Mouse (Mus musculus) kidney, adult 9 months (tissue): ENCODE data around the gene Itgb4.
A peak's percentile ranks its signal among the peaks of the same experiment; 100 is the strongest.

Experiments used
- DNase-seq: peaks from one replicate; pipeline ENCODE4 v3.0.0; 2022

The Itgb4 gene

DNA sequence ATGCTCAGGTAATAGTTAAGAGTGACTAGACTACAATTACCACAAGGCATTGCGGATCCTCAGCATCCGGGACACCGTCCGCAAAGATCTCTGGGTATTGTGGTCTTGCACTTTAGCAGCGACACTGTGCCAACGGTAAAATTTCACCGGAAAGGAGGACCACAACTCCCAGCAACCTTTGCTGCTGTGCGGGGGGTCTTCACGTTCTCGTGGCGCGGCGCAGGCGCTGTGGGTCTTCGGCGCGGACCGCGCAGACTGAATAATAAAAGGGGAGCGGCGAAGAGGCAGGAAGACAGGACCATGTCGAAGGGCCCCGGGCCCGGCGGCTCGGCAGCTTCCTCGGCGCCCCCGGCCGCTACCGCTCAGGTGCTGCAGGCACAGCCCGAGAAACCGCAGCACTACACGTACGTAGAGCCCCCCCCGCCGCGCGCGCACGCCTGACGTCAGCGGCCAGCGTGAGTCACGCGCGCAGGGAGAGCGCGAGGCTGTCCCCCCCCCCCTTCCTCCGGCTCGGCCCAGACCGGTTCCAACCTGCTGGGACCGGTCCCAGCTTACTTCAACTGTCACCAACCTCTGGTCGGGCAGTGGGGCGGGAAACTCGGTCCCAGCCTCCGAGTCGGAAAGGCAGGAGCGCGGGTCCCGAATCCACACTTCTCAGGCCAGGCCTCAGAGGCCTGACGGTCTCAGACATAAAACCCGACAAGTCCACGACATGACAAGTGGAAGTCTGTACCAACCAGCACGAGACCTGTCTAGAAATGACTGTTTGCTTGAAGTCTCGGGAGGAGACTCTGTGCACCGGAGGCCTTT is 55.8 kb downstream of the Itgb4 start, which contains the start of gene Unk:
Gene Unk, plus strand, starts transcription at position 235 of the 810 bp plus-strand sequence.
- peak; percentile 99 for DNase-seq

DNA sequence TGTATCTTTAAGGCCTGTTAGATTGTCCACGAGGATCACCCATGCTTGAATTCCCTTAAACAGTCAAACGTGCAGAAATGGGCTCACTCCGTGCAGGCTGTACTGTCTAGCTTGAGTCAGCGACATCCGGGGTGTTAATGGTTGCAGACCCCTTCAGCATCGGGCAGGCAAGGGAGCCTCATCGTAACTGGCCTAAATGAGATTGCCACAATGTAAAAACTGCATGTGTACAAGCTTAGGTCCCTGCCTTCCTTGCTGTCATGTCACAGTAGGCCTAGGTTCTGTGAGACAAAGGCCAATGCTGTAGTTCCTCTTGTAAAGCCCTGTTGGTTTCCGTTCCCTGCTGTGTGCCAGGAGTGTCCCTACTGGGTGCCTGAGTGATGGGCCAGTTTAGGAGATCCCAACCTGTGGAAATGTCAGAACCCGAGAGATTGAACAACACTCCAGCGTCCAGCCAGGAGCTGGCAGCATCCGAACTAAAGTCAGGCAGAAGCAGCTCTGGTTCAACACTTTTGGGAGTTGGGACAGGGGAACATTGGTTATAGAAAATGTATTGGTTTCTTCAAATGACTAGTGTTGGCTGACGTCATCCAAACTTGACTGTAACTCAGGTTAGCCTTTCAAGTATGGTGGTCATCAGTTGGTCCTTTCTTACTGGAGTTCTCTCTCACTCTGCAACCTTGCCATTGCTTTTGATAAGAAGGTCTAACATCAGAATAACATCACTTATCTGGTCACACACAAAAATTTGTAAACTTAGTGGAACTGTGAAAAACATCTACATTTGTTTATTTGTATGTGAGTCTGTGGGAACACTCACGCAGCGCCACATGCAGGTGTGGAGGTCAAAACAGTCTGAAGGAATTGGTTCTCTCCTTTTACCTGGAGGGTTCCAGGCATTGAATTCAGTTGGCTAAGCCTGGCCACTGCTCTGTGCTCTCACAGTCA is 56.7 kb downstream of the Itgb4 start:
- no peak for DNase-seq

DNA sequence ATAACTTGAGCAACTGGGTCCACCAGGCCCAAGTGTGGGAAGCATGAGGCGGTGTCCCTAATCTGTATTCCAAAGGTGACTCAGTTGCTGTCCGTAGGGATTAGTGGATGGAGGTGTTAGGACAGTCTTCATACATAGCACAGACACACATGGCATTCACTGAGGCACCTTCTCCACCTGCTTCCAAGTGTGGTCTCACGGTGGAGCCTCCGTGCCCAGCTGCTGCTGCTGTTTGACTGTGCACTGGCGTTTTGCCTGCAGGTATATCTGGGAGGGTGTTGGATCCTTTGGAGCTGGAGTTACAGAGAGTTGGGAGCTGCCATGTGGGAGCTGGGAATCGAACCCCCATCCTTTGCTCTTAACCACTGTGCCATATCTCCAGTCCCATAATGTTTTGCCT is 60.1 kb downstream of the Itgb4 start:
- no peak for DNase-seq

DNA sequence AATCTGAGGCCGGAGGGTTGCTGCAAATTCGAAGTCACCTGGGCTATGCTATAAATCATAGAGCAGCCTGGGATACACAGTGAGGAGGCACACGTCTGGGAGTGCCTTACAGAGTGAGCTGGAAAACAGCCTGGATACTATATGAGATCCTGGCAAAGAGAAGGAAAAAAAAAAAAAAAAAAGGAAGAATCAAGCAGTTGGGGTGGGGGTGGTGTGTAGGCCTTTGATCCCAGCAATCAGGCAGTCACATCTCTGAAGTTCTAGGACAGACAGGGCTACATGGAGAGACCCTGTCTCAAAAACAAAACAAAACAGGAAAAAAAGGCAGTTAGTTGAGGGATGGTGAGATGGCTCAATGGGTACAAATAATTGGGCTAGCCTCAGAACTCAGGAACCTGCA is 62.2 kb downstream of the Itgb4 start:
- no peak for DNase-seq

DNA sequence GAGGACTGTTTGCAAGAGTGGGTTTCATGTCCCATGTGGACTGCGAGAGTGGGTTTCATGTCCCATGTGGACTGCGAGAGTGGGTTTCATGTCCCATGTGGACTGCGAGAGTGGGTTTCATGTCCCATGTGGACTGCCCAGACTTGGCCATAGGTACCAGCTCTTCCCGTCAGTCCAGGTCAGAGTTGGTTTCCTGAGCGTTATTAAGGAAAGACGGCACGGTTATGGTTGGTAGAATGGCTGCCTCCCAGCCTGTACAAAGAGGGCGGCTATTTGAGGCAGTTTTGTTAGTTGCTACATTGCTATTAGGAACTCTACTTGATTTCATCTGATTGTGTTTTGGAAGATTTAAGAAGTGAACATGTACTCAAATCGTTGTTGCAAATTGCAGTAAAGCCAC is 63.3 kb downstream of the Itgb4 start:
- no peak for DNase-seq

DNA sequence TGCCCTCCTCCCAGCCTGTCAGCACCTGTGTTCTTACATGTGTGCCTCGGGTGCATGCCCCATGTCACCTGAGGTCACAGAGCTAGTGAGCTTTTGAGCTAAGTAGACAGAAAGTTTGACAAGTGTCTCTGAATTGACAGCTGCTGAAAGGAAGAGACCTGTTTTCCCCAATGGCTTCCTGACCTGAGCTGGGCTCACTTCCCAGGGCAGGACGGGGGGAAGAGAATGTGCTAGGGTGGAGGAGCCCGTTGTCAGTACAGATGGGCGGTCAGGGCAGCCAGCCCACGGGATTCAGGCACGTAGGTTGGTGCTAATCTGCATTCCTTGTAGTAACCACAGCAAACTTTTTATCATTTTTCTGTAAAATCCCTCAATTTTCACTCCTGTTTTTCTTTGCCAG is 66.1 kb downstream of the Itgb4 start:
- DNase-seq: no peak

DNA sequence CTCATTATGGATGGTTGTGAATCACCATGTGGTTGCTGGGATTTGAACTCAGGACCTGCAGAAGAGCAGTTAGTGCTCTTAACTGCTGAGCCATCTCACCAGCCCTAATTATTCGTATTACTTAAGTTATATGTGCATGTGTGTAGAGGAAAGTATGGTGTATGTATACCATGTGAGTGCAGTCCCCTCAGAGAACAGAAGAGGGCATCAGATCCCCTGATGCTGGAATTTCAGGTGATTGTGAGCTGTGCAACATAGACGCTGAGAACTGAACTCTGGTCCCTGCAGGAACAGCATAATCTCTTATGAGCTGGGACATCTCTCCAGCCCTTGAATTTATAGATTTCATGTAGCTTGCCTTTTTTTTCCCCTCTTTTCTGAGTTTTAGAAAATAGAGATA is 67.3 kb downstream of the Itgb4 start:
- DNase-seq: no peak

DNA sequence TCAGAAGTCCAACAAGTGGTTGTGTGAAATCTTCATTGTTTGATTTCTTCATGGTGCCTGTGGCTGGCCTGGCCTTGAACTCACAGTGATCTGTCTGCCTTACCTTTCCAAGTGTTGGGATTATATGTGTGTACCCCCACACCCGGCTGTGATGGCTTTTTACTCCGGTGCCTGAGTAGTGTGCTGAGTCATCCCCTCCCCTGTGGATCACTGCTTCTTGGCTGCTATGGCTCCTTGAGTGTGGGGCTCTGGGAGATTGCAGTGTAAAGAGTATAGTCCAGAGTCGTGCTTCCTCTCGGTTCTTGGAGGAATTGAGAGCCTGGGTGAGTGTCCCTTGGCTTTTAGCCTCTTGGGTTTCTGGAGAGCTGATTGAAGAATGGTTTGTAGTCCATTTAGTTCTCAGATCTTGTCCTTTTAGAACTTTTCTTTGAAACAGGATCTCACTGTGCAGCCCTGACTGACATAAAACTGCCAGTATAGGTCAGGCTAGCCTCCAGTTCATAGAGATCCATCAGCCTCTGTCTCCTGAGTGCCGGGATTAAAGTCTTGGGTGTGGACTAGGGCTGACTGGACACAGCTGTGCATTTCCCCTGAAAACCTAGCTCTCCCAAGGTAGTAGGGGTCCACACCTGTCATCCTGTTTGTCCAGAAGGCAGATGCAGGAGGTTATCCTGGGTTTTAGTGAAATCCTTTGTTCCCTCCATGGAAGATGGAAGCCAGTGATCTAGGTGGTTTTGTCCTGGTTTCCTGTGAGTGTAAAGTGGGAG is 68.0 kb downstream of the Itgb4 start:
- no peak for DNase-seq

DNA sequence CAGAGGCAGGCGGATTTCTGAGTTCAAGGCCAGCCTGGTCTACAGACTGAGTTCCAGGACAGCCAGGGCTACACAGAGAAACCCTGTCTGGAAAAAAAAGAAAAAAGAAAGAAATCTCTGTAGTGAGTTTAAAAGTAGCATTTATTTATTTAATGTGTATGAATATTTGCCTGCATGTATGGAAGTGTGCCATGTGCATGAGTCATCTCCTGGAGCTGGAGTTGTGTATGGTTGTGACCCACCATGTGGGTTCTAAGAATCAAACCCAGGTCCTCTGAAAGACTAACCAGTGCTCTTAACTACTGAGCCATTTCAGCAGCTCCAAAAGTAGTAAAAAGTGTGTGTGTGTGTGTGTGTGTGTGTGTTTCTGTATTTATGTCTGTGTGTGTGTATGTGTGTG is 68.8 kb downstream of the Itgb4 start:
- no peak for DNase-seq

DNA sequence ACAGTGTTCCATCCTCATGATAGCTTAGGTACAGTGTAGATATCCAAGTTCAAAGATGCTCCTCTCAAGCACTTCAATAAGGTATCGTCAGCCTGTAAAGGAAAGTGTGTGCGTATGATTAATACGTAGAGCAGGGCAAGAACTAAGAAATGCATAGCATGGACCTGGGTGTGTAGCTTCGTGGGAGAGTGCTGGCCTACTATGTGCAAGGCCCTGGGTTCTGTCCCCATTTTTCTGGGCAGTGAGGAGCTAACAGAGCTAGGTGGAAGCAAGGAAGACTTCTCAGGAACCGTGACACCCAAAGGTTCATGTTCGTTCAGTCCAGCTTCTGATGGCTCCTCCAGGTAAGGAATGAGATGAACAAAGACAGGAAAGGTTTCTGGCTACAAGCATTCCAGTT is 70.7 kb downstream of the Itgb4 start:
- DNase-seq: no peak

DNA sequence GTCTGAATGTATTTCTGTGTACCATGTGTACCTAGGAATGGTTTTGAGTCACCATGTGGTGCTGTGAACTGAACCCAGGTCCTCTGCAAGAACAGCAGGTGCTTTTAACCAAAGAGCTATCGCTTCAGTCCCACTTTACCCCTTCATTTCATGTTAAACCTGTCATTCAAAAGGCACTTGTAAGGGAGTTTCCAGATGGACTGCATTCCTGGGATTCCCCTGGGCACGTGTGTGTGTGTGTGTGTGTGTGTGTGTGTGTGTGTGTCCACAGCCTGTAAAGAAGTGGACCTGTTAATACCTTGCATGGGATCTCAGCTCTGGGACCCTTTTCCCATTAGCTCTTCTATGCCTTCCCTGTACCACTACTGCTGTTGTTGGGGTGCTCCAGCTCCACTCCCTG is 75.1 kb downstream of the Itgb4 start:
- DNase-seq: no peak

DNA sequence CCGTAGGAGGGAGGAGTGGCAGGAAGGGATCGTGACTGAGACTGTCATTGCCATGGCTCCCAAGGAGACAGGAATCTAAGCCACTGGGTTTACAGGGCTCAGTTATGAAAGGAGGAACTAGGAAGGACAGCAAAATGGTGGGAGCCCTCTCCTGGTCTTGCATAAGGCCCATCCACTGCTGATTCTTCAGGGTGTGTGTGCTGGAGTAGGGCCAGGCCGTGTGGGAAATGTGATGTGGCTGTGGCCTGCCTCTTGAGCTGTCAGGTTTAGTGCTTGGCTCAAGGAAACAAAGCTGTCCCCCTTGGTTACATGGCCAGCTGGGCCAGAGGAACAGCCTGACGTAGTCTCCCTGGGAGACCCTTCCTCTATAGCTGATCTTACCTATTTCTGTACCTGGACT is 75.7 kb downstream of the Itgb4 start:
- no peak for DNase-seq

DNA sequence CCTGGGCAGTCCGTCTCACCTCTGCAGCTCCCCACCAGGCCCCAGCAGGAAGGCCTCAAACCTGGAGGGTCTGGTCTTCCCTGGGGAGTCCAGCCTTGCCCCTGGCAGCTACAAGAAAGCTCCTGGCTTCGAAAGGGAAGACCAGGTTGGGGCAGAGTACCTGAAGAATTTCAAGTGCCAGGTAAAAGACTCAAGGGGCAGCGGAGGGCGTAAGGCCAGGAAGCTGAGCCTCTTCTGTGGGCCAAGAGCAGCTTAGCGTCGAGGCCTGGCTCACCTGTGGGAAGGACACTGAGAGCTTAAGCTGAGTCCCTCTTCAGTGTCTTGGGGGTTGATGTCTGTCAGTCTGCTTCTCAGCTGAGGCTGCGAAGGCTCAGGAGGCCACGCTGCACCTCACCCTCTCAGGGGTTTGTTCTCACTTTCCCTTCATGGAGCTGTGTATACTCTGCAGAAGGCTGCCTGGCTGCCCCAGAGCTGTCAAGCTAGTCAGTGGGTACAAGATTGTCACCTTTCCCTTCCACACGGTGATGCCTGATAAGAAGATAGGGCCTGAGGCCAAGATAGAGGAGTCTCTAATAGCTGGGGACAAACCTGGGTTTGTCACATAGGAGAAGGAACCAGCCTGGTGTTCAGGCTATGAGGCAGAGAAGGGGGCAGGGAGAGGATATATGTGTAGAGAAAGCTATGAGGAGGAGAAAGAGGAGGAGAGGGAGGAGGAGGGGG is 79.2 kb downstream of the Itgb4 start:
- no peak for DNase-seq

DNA sequence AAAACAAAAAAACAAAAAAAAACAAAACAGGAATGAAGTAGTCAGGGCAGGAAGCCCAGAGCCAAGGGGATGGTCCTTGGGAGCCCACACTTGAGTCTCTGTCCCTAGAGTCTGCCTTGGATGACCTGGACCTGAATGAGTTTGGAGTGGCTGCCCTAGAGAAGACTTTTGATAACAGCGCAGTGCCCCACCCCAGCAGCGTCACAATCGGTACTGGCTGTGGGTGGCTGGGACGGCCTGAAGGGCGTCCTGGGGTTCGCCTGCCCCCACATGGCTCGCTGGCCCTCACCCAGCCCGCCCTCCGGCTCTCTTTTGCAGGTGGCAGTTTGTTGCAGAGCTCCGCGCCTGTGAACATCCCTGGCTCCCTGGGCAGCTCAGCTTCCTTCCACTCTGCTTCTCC is 81.4 kb downstream of the Itgb4 start:
- no peak for DNase-seq

DNA sequence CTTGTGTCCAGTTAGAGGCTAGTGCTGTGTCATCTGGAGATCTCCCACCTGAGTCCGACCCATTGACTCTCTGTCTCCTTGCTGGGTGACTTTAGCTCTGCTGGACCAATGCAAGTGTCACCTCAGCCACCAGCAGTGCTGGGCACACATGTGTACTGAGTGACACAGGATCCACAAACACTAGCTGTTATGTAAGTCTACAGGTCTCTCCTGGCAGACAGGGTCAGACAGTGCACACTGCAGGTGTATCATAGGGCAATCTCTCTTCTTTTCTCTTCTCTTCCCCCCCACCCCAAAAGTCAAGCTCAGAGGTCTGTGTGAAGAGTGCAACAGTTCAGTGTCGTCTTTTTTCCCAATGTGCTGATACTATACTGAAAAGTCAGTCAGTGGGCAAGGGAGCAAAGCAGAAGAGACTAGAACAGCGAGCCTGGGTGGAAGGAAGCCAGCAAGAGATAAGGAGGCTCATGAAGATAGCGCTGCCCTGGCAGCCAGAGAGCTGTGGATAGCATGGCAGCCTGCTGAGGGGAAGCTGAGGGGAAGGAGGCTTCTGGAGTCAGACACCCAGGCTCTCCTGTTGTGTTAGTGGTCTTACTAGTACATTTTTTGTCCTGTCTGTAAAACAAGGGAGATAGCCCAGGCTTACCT is 82.8 kb downstream of the Itgb4 start:
- no peak for DNase-seq
